Mouse (Mus musculus): ENCODE data around the gene Six1.
"Not testable (repeated sequence)": the region's sequence is repeated elsewhere in the genome, so short reads cannot be mapped to it uniquely, and the experiment has no call there.

Six1 gene

GRCm38 (mm10) chr12:73053668-73054241 lies at the start of gene Six1:
Gene Six1 (minus strand): TSS chr12:73053887.
- DNase-seq, result peak; percentile 91

- no peak for DNase-seq
Measured at GRCm38 (mm10) chr12:73098593-73098992, 44.9 kb upstream of the Six1 start.

- not testable (repeated sequence) for DNase-seq
Measured at GRCm38 (mm10) chr12:73096177-73096576, 42.5 kb upstream of the Six1 start.

DNA sequence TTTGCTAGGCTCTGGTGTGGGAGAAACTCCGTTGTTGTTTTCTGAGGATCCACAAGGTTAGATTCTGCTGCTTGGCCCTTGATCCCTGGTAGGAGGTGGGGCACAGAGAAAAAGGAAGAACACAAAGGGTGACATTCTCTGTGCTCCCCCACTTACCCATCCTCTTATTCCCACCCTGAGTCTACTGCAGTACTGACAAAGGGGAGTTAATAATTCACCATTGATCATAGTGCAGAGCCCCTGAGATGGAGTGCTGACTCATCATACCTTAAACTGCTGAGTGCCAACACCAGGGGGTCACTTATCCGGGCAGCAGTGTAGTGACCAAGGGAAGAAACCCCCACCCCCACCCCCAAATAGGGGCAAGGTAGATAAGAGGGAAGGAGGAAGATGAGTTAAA lies 40.9 kb upstream of the Six1 start:
- no peak for DNase-seq

DNA sequence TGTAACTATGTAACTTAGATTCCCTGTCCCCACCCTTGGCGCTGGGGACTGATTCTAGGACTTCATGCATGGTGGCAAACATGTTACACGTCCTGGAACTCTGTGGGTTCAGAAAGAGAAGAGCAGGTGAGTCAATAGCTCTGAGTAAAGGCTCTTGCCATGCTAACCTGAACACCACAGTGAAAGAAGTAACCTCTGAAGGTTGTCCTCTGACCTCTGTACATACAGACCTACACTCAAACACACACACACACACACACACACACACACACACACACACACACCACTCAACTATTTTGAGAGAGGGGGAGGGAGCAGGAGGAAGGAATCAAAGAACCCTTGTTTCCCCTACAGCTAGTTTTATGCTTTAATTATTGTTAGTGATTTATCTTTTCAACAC lies 40.5 kb upstream of the Six1 start:
- no peak for DNase-seq

DNA sequence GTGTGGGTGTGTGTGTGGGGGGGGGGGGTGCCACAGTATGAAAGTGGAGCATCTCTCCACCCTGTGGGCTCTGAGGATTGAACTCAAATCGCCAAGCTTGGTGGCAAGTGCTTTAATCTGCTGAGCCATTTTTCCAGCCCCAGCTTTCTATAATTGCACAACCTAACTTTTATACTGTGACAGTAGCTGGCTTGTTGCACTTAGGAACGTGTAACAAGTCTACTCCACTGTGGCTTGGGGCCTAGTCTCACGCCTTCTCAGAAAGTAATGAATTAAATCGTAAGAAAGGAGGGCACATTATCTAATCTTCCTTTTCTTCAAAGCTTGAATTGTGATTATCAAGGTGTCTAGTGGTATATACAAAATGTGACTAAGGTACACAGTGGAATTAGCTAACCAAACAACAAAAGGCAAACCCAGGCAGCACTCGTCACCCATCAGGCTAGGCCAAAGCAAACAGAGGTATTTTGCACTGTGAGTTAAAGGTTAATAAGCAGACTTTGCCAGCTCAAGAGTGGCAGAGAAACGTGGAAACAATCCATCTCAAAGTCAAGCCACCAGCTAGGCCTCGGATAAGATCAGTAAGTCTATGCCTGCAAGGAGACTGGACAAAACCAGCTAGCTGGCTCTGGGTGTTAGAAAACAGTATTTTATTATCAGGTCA lies 37.1 kb upstream of the Six1 start:
- no peak for DNase-seq

- DNase-seq, result peak; percentile 27
Measured at GRCm38 (mm10) chr12:73088911-73089310, 35.2 kb upstream of the Six1 start.

DNA sequence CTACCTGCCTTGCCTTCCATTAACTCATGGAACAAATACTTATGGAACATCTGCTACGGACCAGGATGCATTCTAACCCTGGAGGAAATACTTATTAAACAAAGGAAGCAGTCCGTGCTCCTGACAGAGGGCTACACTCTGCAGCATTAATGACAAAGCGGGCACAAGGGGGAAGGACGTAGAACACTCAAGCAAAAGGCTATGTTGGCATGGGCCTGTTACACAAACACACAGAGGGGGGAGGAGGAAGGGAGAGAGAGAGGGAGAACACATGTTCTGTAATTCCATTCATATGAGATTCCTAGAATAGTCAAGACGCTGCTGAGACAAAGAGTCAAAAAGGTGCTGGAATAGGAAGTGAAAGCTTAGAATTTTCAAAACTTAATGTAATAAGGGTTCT lies 34.8 kb upstream of the Six1 start:
- DNase-seq, result no peak

GRCm38 (mm10) chr12:73087086-73087485 lies 33.4 kb upstream of the Six1 start:
- no peak for DNase-seq

GRCm38 (mm10) chr12:73085739-73086630 lies 32.3 kb upstream of the Six1 start:
- DNase-seq, result no peak

DNA sequence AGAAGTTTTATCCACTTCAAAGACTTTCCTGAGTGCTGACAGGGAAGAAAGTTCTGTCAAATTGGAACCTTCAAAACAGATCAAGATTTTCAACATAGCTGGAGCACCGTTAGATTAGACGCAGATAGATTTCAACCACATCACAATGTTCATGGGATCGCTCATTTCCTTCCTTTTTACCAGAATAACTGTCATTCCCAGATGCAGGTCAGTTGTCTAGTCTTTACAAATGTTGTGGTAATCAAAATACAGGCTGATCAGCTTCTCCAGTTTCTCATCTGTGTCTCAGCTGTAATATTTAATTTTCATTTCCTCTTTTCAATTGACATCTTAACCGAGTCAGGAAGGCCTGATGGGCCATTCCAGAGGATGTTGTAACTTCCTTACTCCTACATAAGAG lies 30.1 kb upstream of the Six1 start:
- DNase-seq, result no peak

GRCm38 (mm10) chr12:73081828-73082227 lies 28.1 kb upstream of the Six1 start:
- DNase-seq, result not testable (repeated sequence)

DNA sequence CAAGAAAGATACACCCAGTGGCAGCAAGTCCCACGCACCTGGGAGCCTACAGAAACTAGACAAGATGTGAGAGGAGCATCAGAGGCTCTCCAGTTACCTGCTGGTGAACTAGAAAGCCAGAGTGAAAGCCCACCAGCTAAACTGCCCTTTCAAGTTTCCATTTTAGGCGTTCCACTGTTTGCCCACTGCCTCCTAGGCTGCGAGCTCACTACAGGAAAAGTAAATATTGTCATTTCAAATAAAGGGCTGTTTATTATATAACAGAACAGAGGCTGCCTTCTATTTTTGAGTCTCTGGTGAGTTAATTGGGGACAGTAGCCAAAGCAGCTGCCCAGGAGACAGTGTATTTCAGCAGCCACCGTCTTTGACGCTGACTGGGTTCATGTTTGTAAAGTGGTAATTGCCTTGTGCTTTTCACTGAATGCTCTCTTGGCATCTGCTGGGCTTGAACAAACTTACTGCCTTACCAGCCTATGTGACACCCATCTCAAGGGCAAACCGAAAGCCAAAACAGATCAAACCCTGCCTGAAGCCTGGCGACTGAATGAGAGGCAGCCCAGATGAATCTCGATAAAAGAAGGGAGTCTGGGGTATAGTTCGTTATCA lies 7.2 kb upstream of the Six1 start:
- DNase-seq, result no peak

DNA sequence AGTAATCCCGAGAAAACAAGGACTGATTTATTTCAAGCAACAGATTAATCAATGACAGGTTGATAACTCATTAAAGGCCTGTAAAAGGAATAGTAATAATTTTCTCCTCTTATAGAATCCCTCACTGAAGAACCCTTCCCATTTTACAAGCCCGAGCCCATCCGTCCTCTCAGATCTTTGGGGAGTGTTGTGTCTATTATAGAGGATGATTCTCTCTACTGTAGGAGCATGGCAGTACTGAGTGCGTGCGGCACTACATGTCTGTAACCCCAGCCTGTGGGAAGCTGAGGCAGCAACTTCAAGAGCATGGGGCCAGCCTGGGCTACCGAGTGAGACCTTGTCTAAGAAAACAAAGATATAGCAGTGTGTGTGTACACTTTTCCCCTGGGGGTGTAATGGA lies 3.8 kb upstream of the Six1 start:
- DNase-seq, result no peak

- DNase-seq, result peak; percentile 80
Measured at GRCm38 (mm10) chr12:73055451-73055850, 1.8 kb upstream of the Six1 start.

GRCm38 (mm10) chr12:73054576-73055185 lies 994 bp upstream of the Six1 start:
- DNase-seq, result peak; percentile 48

DNA sequence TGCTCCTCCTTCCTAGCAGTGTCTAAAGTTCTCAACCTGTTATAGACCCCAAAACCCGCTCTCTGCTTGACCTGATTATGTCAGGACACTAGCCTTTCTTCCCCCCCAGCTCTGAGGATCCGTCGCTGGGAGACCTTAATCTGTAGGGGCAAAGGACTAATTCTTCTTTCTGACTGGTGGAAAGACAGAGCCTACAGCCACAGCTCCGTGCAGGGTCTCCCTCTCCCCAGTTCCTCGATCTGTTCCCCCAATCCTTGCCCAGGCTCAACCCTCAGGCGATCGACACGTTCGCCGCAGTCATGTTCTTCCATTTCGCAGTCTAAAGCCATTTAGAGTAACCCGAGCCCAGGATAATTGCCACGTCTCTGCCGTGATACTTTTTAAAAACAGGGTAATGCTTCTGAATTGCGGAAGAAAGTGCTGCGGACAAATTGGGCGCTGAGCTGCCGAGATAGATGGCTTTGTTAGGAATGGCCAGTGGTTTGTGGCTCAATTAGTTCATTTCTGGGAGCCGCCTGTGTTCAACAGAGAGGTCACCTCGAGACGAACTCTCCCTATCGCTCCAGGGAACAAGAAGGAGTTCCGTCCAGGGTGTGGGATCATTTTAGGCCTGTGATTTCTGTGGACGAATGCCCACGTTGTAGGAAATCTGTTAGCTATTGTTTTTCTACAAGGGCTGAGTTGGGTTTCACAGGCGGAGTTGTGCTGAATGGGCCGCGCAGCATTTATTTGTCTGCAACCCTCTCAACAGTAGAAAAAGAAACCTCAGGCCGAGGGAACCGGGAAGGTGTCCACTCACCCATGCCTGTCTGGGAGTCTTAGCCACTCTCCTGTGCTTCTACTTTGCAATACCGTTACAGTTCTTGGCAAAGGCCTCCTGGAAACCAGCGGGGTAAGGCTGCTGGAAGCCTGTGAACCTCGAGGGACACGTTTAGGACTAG lies 766 bp downstream of the Six1 start:
- DNase-seq, result peak; percentile 55

DNA sequence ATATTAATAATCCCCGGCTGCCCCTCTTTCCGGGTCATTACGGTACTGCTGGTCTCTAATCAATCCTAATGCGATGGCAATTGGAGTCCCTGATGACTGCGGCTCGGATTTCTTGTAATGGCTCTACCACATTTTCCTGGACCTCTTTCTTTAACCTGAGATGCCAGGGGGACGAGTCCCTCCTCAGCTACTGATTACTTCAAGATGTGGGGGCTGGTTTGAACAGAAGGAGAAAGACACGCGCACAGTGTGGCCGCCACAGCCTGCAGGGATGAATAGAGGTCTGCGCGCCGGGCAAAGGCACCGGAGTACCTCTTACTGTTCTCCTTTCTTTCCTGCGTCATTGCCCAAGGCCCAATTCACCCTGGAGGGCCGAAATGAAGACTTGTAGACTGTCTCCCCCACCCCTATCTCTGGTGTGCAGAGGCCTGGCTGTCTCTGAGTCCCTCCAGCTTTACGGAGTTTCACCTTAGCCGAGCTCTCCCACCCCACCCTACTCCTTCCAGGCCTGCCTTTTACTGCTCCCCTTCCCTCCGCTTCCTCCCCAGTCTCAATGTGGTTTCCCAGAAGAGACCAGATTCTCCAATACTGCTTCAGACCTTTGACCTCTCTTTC lies 1.5 kb downstream of the Six1 start:
- peak; percentile 88 for DNase-seq

DNA sequence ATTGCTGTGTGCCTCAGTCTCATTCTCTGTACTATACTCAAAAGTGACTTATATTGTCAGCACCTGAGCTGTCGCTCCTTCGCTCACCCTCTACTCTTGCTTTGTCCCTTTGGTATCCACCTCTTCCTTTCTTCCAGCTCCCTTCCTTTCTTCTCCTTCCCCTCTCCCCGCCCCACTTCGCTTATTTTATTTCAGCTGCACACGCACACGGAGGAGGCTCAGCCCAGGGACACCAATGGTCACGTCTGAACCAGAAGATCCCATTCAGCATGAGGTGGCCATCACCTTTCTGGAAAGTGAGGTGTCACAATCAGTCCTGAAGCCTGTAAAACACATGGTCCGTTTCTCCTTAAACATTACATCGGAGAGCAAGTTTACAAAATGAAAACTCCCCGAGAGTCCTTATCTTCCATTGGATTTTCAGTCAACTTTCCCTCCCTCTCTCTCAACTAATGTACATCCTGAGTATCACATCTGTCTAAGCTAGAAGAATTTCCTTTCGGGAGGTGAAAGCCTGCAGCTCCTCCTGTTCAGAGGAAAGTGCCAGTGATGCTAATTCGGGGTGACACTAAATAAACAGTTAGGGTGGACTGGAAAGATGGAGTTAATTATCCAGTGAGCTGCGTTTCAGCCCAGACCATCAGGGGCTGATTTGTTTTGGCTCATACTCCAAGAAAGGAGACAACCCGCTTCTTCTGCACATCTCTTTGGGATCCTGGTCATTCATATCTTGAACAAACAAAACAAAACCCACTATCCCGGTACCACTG lies 2.7 kb downstream of the Six1 start:
- DNase-seq, result peak; percentile 71

DNA sequence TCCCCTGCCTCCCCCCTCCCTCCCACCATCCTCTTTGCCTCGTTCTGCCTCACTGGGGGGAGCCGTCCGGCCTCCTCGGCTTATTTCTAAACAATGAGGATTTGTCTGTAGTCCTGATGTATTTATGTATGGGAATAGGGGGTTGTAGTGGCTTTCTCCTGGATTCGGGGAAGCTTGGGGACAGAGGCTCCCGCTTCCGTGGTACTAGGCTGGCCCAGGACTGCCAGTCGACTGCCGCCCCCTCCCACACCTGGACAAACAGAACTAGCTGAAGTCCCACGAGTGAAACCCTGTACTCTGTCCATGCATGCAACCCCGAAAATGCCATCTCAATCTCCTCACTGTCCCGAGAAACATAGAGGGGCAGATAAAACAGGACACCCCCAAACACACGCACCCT lies 3.4 kb downstream of the Six1 start:
- no peak for DNase-seq
